Mouse (Mus musculus) R1 (cell line): ENCODE results near the gene H1foo.

Experiments
- DNase-seq: peaks from one replicate; pipeline ENCODE4 v3.0.0-alpha.2; 2018; ENCODE audit warnings: low read depth, low spot score

H1foo gene

GRCm38 (mm10) chr6:115944638-115945037 is at the start of gene H1foo:
Gene H1foo (plus strand): TSS chr6:115944938.
- no peak for DNase-seq

GRCm38 (mm10) chr6:115896346-115896745 is 48.4 kb upstream of the H1foo start:
- no peak for DNase-seq

- no peak for DNase-seq
These were observed 47.6 kb upstream of the H1foo start for GRCm38 (mm10) chr6:115897117-115897516.

GRCm38 (mm10) chr6:115897926-115898520 is 46.7 kb upstream of the H1foo start:
- DNase-seq = no peak

- DNase-seq = no peak
These were observed 43.7 kb upstream of the H1foo start for GRCm38 (mm10) chr6:115901062-115901461.

GRCm38 (mm10) chr6:115901489-115901931 is 43.2 kb upstream of the H1foo start:
- DNase-seq = no peak

- DNase-seq = no peak
These were observed 42.2 kb upstream of the H1foo start for GRCm38 (mm10) chr6:115902545-115902944.

GRCm38 (mm10) chr6:115905568-115905967 is 39.2 kb upstream of the H1foo start:
- DNase-seq = no peak

- no peak for DNase-seq
These were observed 38.3 kb upstream of the H1foo start for GRCm38 (mm10) chr6:115906455-115906854.

GRCm38 (mm10) chr6:115906871-115907270 is 37.9 kb upstream of the H1foo start:
- no peak for DNase-seq

- DNase-seq = no peak
These were observed 36.2 kb upstream of the H1foo start for GRCm38 (mm10) chr6:115908421-115908982.

- DNase-seq = no peak
These were observed 35.7 kb upstream of the H1foo start for GRCm38 (mm10) chr6:115909052-115909451.

GRCm38 (mm10) chr6:115909940-115910339 is 34.8 kb upstream of the H1foo start:
- no peak for DNase-seq

GRCm38 (mm10) chr6:115911763-115912162 is 33.0 kb upstream of the H1foo start:
- DNase-seq = no peak

GRCm38 (mm10) chr6:115913482-115913881 is 31.3 kb upstream of the H1foo start:
- no peak for DNase-seq

- peak; percentile 23 for DNase-seq
These were observed 30.1 kb upstream of the H1foo start for GRCm38 (mm10) chr6:115914511-115915202.

GRCm38 (mm10) chr6:115915601-115916445 is 28.9 kb upstream of the H1foo start:
- DNase-seq = no peak

GRCm38 (mm10) chr6:115916611-115917010 is 28.1 kb upstream of the H1foo start:
- no peak for DNase-seq

- DNase-seq = no peak
These were observed 26.1 kb upstream of the H1foo start for GRCm38 (mm10) chr6:115918615-115919014.

- DNase-seq = no peak
These were observed 24.9 kb upstream of the H1foo start for GRCm38 (mm10) chr6:115919876-115920275.

GRCm38 (mm10) chr6:115924829-115925228 is 19.9 kb upstream of the H1foo start:
- DNase-seq = no peak

GRCm38 (mm10) chr6:115926416-115926815 is 18.3 kb upstream of the H1foo start:
- no peak for DNase-seq
